Mouse (Mus musculus) stomach, embryonic 14.5 days (tissue): Measurements from ENCODE around the gene Tle3. TPM values are rescaled to one million over a fixed set of nuclear protein-coding genes. Genes with fewer than 3 reads are reported as not detected.

Source experiments
- ATAC-seq: fragments of 200-750 bp; cut with Nextera tagmentation; 2 replicates; pipeline ENCODE4 v1.8.0; 2017; ENCODE audit warnings: low read depth, moderate TSS enrichment; ENCODE audit not compliant: insufficient number of reproducible peaks, insufficient read depth, low FRiP score
- H3K27ac ChIP-seq: fragments of 300-500 bp; sonication (generic); 2 replicates; pipeline ENCODE4 v1.5.1; 2014; ENCODE audit warnings: mild to moderate bottlenecking, low read length, moderate library complexity, mixed read lengths
- H3K27me3 ChIP-seq: fragments of 300-500 bp; sonication (generic); 2 replicates; pipeline ENCODE4 v1.6.1; 2014; ENCODE audit warnings: low read length, control low read depth, mixed read lengths; ENCODE audit not compliant: control insufficient read depth, insufficient read depth
- H3K36me3 ChIP-seq: fragments of 300-500 bp; sonication (generic); 2 replicates; pipeline ENCODE4 v1.6.1; 2014; ENCODE audit warnings: mild to moderate bottlenecking, control low read depth, low read length, moderate library complexity, mixed read lengths; ENCODE audit not compliant: control insufficient read depth, insufficient read depth
- H3K4me1 ChIP-seq: fragments of 300-500 bp; sonication (generic); 2 replicates; pipeline ENCODE4 v1.6.1; 2014; ENCODE audit warnings: low read length, control low read depth, mixed read lengths; ENCODE audit not compliant: control insufficient read depth, insufficient read depth
- H3K4me2 ChIP-seq: fragments of 300-500 bp; sonication (generic); replicated peaks from 2 replicates; pipeline ENCODE4 v1.6.1; 2014; ENCODE audit warnings: low read depth, low read length, control low read depth
- H3K4me3 ChIP-seq: fragments of 300-500 bp; sonication (generic); 2 replicates; pipeline ENCODE4 v1.5.1; 2014; ENCODE audit warnings: low read depth, low read length, control low read depth
- H3K9ac ChIP-seq: fragments of 300-500 bp; sonication (generic); replicated peaks from 2 replicates; pipeline ENCODE4 v1.6.1; 2014; ENCODE audit warnings: low read depth, mild to moderate bottlenecking, control low read depth, low read length, moderate library complexity, mixed read lengths
- H3K9me3 ChIP-seq: fragments of 300-500 bp; sonication (generic); 2 replicates; pipeline ENCODE4 v1.6.1; 2016; ENCODE audit warnings: low read depth, low read length, control low read depth; ENCODE audit not compliant: control insufficient read depth
- WGBS: fragments of 180-500 bp; shearing (Covaris S2); extraction: QIAGEN DNeasy Blood & Tissue Kit; methylation state at CpG from one replicate; pipeline ENCODE4 v1.1.7; 2014; 5-methylcytosine and 5-hydroxymethylcytosine counted together
- polyA plus RNA-seq: library from polyadenylated mRNA; unstranded; fragments of >200 nt; fragmentation: Nextera tagmentation; extraction: Ambion mirVana; gene quantifications from 2 replicates; pipeline ENCODE4 v1.2.1, GENCODE M21; 2014

Tle3 gene
- polyA plus RNA-seq, 1 experiment from 2014 or later: 31.9 TPM

- no peaks in the 10 kb centered on the region for H3K36me3 ChIP-seq
- under 1% methylated on average over 25 of the region's 25 CpGs for WGBS
- H3K9ac ChIP-seq: peak overlapping the region; percentile 54
- peaks cover 46% of the 10 kb centered on the region for H3K4me1 ChIP-seq
- peak overlapping the region; percentile 41 for H3K4me3 ChIP-seq
- peak overlapping the region; percentile 95; the same call in 1 of the 2 replicates for H3K27ac ChIP-seq
- H3K27me3 ChIP-seq: no peaks in the 10 kb centered on the region
- peak overlapping the region; percentile 98 for H3K4me2 ChIP-seq
- no peaks in the 10 kb centered on the region for H3K9me3 ChIP-seq
- ATAC-seq: peak; percentile 83
Measured at GRCm38 (mm10) chr9:61370454-61370888, 1.7 kb upstream of the Tle3 start.

GRCm38 (mm10) chr9:61370889-61371754 is 1.0 kb upstream of the Tle3 start:
- Histone ChIP-seq H3K9ac (peak overlapping the region; percentile 54), H3K9me3 (no peaks in the 10 kb centered on the region), H3K27ac (peak overlapping the region; percentile 95), H3K4me2 (peak overlapping the region; percentile 98), H3K27me3 (no peaks in the 10 kb centered on the region), H3K4me3 (peak overlapping the region; percentile 41), H3K36me3 (no peaks in the 10 kb centered on the region), H3K4me1 (peaks cover 50% of the 10 kb centered on the region)
- ATAC-seq: peak; percentile 7; the same call in 1 of the 2 replicates
- under 1% methylated on average over 66 of the region's 66 CpGs for WGBS

- peak; percentile 7; the same call in 1 of the 2 replicates for ATAC-seq
- H3K4me1 ChIP-seq: peaks cover 53% of the 10 kb centered on the region
Measured at GRCm38 (mm10) chr9:61372510-61372975, 377 bp downstream of the Tle3 start.

GRCm38 (mm10) chr9:61372976-61373633 is 939 bp downstream of the Tle3 start:
- H3K4me1 ChIP-seq: peaks cover 53% of the 10 kb centered on the region
- peak overlapping the region; percentile 98 for H3K4me3 ChIP-seq
- peak overlapping the region; percentile 84 for H3K4me2 ChIP-seq
- no peaks in the 10 kb centered on the region for H3K27me3 ChIP-seq
- H3K27ac ChIP-seq: peak overlapping the region; percentile 98
- H3K9me3 ChIP-seq: no peaks in the 10 kb centered on the region
- no peak for ATAC-seq
- H3K36me3 ChIP-seq: peaks cover 8% of the 10 kb centered on the region
- under 1% methylated on average over 54 of the region's 66 CpGs for WGBS
- H3K9ac ChIP-seq: peak overlapping the region; percentile 98

More at GRCm38 (mm10) chr9:61372510-61372975, 377 bp downstream of the Tle3 start:
- Histone ChIP-seq H3K4me3 (peak overlapping the region; percentile 98), H3K27me3 (no peaks in the 10 kb centered on the region), H3K9ac (peak overlapping the region; percentile 98), H3K27ac (peak overlapping the region; percentile 98), H3K36me3 (peaks cover 8% of the 10 kb centered on the region), H3K4me2 (peak overlapping the region; percentile 84), H3K9me3 (no peaks in the 10 kb centered on the region)
- WGBS: under 1% methylated on average over 37 of the region's 42 CpGs

GRCm38 (mm10) chr9:61373634-61373941 is 1.4 kb downstream of the Tle3 start:
- H3K4me1 ChIP-seq: peaks cover 54% of the 10 kb centered on the region
- peak overlapping the region; percentile 84 for H3K4me2 ChIP-seq
- WGBS: under 1% methylated on average over 23 of the region's 23 CpGs
- H3K9me3 ChIP-seq: no peaks in the 10 kb centered on the region
- H3K36me3 ChIP-seq: peaks cover 10% of the 10 kb centered on the region
- no peak for ATAC-seq
- peak overlapping the region; percentile 98 for H3K27ac ChIP-seq
- peak overlapping the region; percentile 98 for H3K4me3 ChIP-seq
- peak overlapping the region; percentile 98 for H3K9ac ChIP-seq
- no peaks in the 10 kb centered on the region for H3K27me3 ChIP-seq

- H3K9me3 ChIP-seq: no peaks in the 10 kb centered on the region
- WGBS: under 1% methylated on average over 48 of the region's 51 CpGs
- peak overlapping the region; percentile 84 for H3K4me2 ChIP-seq
- peak overlapping the region; percentile 98 for H3K27ac ChIP-seq
- peak overlapping the region; percentile 98 for H3K9ac ChIP-seq
- H3K27me3 ChIP-seq: no peaks in the 10 kb centered on the region
- peaks cover 55% of the 10 kb centered on the region for H3K4me1 ChIP-seq
- H3K4me3 ChIP-seq: peak overlapping the region; percentile 98
- ATAC-seq: no peak
- H3K36me3 ChIP-seq: peaks cover 16% of the 10 kb centered on the region
Measured at GRCm38 (mm10) chr9:61373942-61374900, 2.1 kb downstream of the Tle3 start.

- H3K4me2 ChIP-seq: peak overlapping the region; percentile 84
- peak overlapping the region; percentile 98; the same call in 1 of the 2 replicates for H3K9ac ChIP-seq
- WGBS: 21% methylated on average over 5 of the region's 5 CpGs
- H3K27ac ChIP-seq: no peak overlapping the region
- ATAC-seq: no peak
- H3K36me3 ChIP-seq: peaks cover 21% of the 10 kb centered on the region
- peak overlapping the region; percentile 98 for H3K4me3 ChIP-seq
- peaks cover 55% of the 10 kb centered on the region for H3K4me1 ChIP-seq
- H3K27me3 ChIP-seq: no peaks in the 10 kb centered on the region
- no peaks in the 10 kb centered on the region for H3K9me3 ChIP-seq
Measured at GRCm38 (mm10) chr9:61375002-61375401, 2.8 kb downstream of the Tle3 start.
